Mouse (Mus musculus) CH12.LX (cell line): ENCODE results near the gene Plekhf1. TPM values are rescaled to one million over a fixed set of nuclear protein-coding genes. Genes with fewer than 3 reads are reported as not detected.

Experiments used
- DNase-seq: peaks from one replicate; pipeline ENCODE4 v3.0.0-alpha.2; 2013; ENCODE audit errors: extremely low read depth
- H3K27ac ChIP-seq: 2 replicates; pipeline ENCODE4 v1.5.1; 2012; ENCODE audit warnings: low read depth, mild to moderate bottlenecking, control low read depth, moderate library complexity; ENCODE audit not compliant: insufficient read depth
- H3K27me3 ChIP-seq: replicated peaks from 2 replicates; pipeline ENCODE3; 2012; ENCODE audit warnings: inconsistent platforms
- H3K36me3 ChIP-seq, 2 experiments: replicated peaks in 1 of 2; 2 replicates each; pipeline versions ENCODE3 to v1.6.1; 2012; ENCODE audit warnings: inconsistent platforms in 1 of 2, low read length in 1 of 2, mild to moderate bottlenecking in 1 of 2, mixed read lengths in 1 of 2, moderate library complexity in 1 of 2; ENCODE audit not compliant: control insufficient read depth in 1 of 2, insufficient read depth in 1 of 2
- H3K4me1 ChIP-seq, 2 experiments: 2 replicates each; pipeline ENCODE4 v1.6.1; 2012; ENCODE audit warnings: inconsistent platforms in 1 of 2, moderate library complexity in 1 of 2; ENCODE audit not compliant: insufficient read depth in 2 of 2, control insufficient read depth in 1 of 2
- H3K4me2 ChIP-seq: 2 replicates; pipeline ENCODE4 v1.6.1; 2012; ENCODE audit warnings: low read depth, mild to moderate bottlenecking, control low read depth; ENCODE audit not compliant: poor library complexity, insufficient read depth, severe bottlenecking
- H3K4me3 ChIP-seq, 3 experiments: fragments of 150-350 bp in 1 of 3; sonication (generic) in 1 of 3; replicated peaks in 1 of 3; 2 replicates each; pipeline versions ENCODE3 to v1.5.1; 2011 to 2012; ENCODE audit warnings: low read depth in 2 of 3, low read length in 2 of 3, mild to moderate bottlenecking in 2 of 3, moderate library complexity in 2 of 3, control low read depth in 1 of 3, improper control_type of control experiment in 1 of 3, inconsistent platforms in 1 of 3, mixed read lengths in 1 of 3; ENCODE audit not compliant: poor library complexity in 1 of 3
- H3K79me2 ChIP-seq: replicated peaks from 2 replicates; pipeline ENCODE4 v1.6.1; 2012; ENCODE audit warnings: mild to moderate bottlenecking, moderate library complexity; ENCODE audit not compliant: control insufficient read depth, poor library complexity, insufficient read depth, severe bottlenecking; ENCODE audit errors: extremely low read depth
- H3K9ac ChIP-seq: 2 replicates; pipeline ENCODE4 v1.6.1; 2012; ENCODE audit warnings: low read depth, mild to moderate bottlenecking, control low read depth, moderate library complexity; ENCODE audit not compliant: insufficient read depth
- H3K9me3 ChIP-seq: replicated peaks from 2 replicates; pipeline ENCODE3; 2012; ENCODE audit warnings: low read length, inconsistent platforms, mixed read lengths
- BHLHE40 ChIP-seq: IDR thresholded peaks from 2 replicates; pipeline ENCODE4 v1.6.1; 2011; ENCODE audit warnings: mild to moderate bottlenecking, low read depth, low read length, improper control_type of control experiment
- CHD2 ChIP-seq: IDR thresholded peaks from 2 replicates; pipeline ENCODE4 v1.6.1; 2011; ENCODE audit warnings: low read length, improper control_type of control experiment
- CTCF ChIP-seq, 2 experiments: IDR thresholded peaks in 1 of 2; conservative IDR thresholded peaks in 1 of 2; 2 replicates each; pipeline ENCODE4 v1.5.1; 2011 to 2012; ENCODE audit warnings: low read depth in 2 of 2, low read length in 2 of 2, improper control_type of control experiment in 1 of 2, inconsistent platforms in 1 of 2, mild to moderate bottlenecking in 1 of 2, moderate library complexity in 1 of 2
- E2F4 ChIP-seq: IDR thresholded peaks from 2 replicates; pipeline ENCODE4 v1.6.1; 2011; ENCODE audit warnings: low read depth, low read length, improper control_type of control experiment; ENCODE audit not compliant: insufficient replicate concordance
- ELF1 ChIP-seq: IDR thresholded peaks from 2 replicates; pipeline ENCODE4 v1.6.1; 2014; ENCODE audit warnings: low read depth, mild to moderate bottlenecking, inconsistent platforms, low read length, improper control_type of control experiment
- EP300 ChIP-seq: IDR thresholded peaks from 2 replicates; pipeline ENCODE4 v1.6.1; 2011; ENCODE audit warnings: low read length, improper control_type of control experiment
- ETS1 ChIP-seq: conservative IDR thresholded peaks from 2 replicates; pipeline ENCODE4 v1.6.1; 2012; ENCODE audit warnings: low read depth, mild to moderate bottlenecking, inconsistent platforms, low read length, improper control_type of control experiment, moderate library complexity
- GABPA ChIP-seq: IDR thresholded peaks from 2 replicates; pipeline ENCODE4 v1.6.1; 2012; ENCODE audit warnings: low read depth, low read length, improper control_type of control experiment, inconsistent platforms; ENCODE audit not compliant: insufficient replicate concordance
- HCFC1 ChIP-seq: IDR thresholded peaks from 2 replicates; pipeline ENCODE4 v1.6.1; 2012; ENCODE audit warnings: low read depth, mild to moderate bottlenecking, inconsistent platforms, low read length, improper control_type of control experiment
- IRF4 ChIP-seq: IDR thresholded peaks from 2 replicates; pipeline ENCODE4 v1.6.1; 2014; ENCODE audit warnings: low read depth, mild to moderate bottlenecking, inconsistent platforms, low read length, improper control_type of control experiment
- JUN ChIP-seq: IDR thresholded peaks from 2 replicates; pipeline ENCODE4 v1.6.1; 2011; ENCODE audit warnings: low read depth, mild to moderate bottlenecking, low read length, improper control_type of control experiment, moderate library complexity; ENCODE audit not compliant: insufficient read depth
- JUND ChIP-seq: conservative IDR thresholded peaks from 2 replicates; pipeline ENCODE4 v1.6.1; 2011; ENCODE audit warnings: low read depth, low read length, improper control_type of control experiment
- KAT2A ChIP-seq: IDR thresholded peaks from 2 replicates; pipeline ENCODE4 v1.6.1; 2012; ENCODE audit warnings: low read length, improper control_type of control experiment, inconsistent platforms; ENCODE audit not compliant: insufficient replicate concordance
- MAFK ChIP-seq: IDR thresholded peaks from 2 replicates; pipeline ENCODE4 v1.6.1; 2011; ENCODE audit warnings: low read length, improper control_type of control experiment; ENCODE audit not compliant: insufficient replicate concordance
- MAZ ChIP-seq: IDR thresholded peaks from 2 replicates; pipeline ENCODE4 v1.6.1; 2012; ENCODE audit warnings: low read depth, mild to moderate bottlenecking, inconsistent platforms, low read length, improper control_type of control experiment, moderate library complexity
- MEF2A ChIP-seq: IDR thresholded peaks from 2 replicates; pipeline ENCODE4 v1.6.1; 2014; ENCODE audit warnings: low read depth, mild to moderate bottlenecking, inconsistent platforms, low read length, improper control_type of control experiment, borderline replicate concordance
- MYC ChIP-seq: IDR thresholded peaks from 2 replicates; pipeline ENCODE4 v1.6.1; 2011; ENCODE audit warnings: low read depth, mild to moderate bottlenecking, improper control_type of control experiment, low read length
- NELFE ChIP-seq: IDR thresholded peaks from 2 replicates; pipeline ENCODE4 v1.6.1; 2011; ENCODE audit warnings: low read depth, low read length, improper control_type of control experiment
- PAX5 ChIP-seq: IDR thresholded peaks from 2 replicates; pipeline ENCODE4 v1.6.1; 2012; ENCODE audit warnings: low read length, inconsistent platforms, mixed read lengths
- POLR2A ChIP-seq: IDR thresholded peaks from 2 replicates; pipeline ENCODE4 v1.6.1; 2011; ENCODE audit warnings: low read depth, mild to moderate bottlenecking, improper control_type of control experiment, low read length
- POLR2AphosphoS2 ChIP-seq: IDR thresholded peaks from 2 replicates; pipeline ENCODE4 v1.6.1; 2011; ENCODE audit warnings: low read depth, low read length, improper control_type of control experiment
- RCOR1 ChIP-seq: conservative IDR thresholded peaks from 2 replicates; pipeline ENCODE4 v1.6.1; 2012; ENCODE audit warnings: low read depth, mild to moderate bottlenecking, inconsistent platforms, low read length, improper control_type of control experiment
- TBP ChIP-seq: conservative IDR thresholded peaks from 2 replicates; pipeline ENCODE4 v1.6.1; 2011; ENCODE audit warnings: low read depth, low read length, improper control_type of control experiment
- UBTF ChIP-seq: IDR thresholded peaks from 2 replicates; pipeline ENCODE4 v1.6.1; 2012; ENCODE audit warnings: low read depth, mild to moderate bottlenecking, inconsistent platforms, low read length, improper control_type of control experiment, moderate library complexity
- USF2 ChIP-seq: conservative IDR thresholded peaks from 2 replicates; pipeline ENCODE4 v1.6.1; 2011; ENCODE audit warnings: low read depth, low read length, improper control_type of control experiment
- ZC3H11A ChIP-seq: IDR thresholded peaks from 2 replicates; pipeline ENCODE4 v1.6.1; 2012; ENCODE audit warnings: low read depth, mild to moderate bottlenecking, inconsistent platforms, low read length, improper control_type of control experiment
- ZKSCAN1 ChIP-seq: IDR thresholded peaks from 2 replicates; pipeline ENCODE4 v1.6.1; 2012; ENCODE audit warnings: low read depth, inconsistent platforms, low read length, improper control_type of control experiment, borderline replicate concordance
- ZMIZ1 ChIP-seq: IDR thresholded peaks from 2 replicates; pipeline ENCODE4 v1.6.1; 2012; ENCODE audit warnings: low read depth, mild to moderate bottlenecking, inconsistent platforms, low read length, improper control_type of control experiment
- ZNF384 ChIP-seq: IDR thresholded peaks from 2 replicates; pipeline ENCODE4 v1.6.1; 2012; ENCODE audit warnings: low read depth, low read length, improper control_type of control experiment, inconsistent platforms
- dilution Hi-C: fragments of 300-500 bp; cut with MboI; formaldehyde crosslinking; loops from 2 replicates; pipeline ENCODE4 v1.14.3; 2020; ENCODE audit warnings: low sequenced_read_pairs; ENCODE audit not compliant: extremely low pct_unique_long_range_greater_than_20kb, extremely low pct_ligation_motif_present
- in situ Hi-C: fragments of 300-500 bp; cut with MboI; formaldehyde crosslinking; loops from 3 replicates; pipeline ENCODE4 v1.14.3; 2019; ENCODE audit warnings: low sequenced_read_pairs, low pct_ligation_motif_present, low pct_unique_long_range_greater_than_20kb, mixed read lengths
- polyA plus RNA-seq: library from polyadenylated mRNA; unstranded; fragments of >175 nt; gene quantifications from 2 replicates; pipeline ENCODE4 v1.2.1, GENCODE M21; 2012; ENCODE audit warnings: low read depth; ENCODE audit not compliant: insufficient read length
- total RNA-seq, 2 experiments: library from RNA; depleted of rRNA; stranded (reverse); fragments of 300-350 nt in 1 of 2; fragments of >200 nt in 1 of 2; gene quantifications; 2 replicates each; pipeline ENCODE4 v1.2.3; 2012 to 2014

Gene Plekhf1
- total and polyA plus RNA-seq, 3 experiments: 0.16 to 0.72 TPM; not detected in 1

- dilution Hi-C loops (no loop called here), in situ Hi-C loops (no loop called here)
- Histone ChIP-seq H3K9me3 (no peaks in the 10 kb centered on the region), H3K79me2 (no peaks in the 10 kb centered on the region), H3K4me1 (no peaks in the 10 kb centered on the region), H3K9ac (no peak overlapping the region), H3K27ac (no peak overlapping the region), H3K4me2 (no peak overlapping the region), H3K27me3 (peaks cover 9% of the 10 kb centered on the region), H3K36me3 (no peaks in the 10 kb centered on the region), H3K4me3 (no peak overlapping the region)
- TF ChIP-seq BHLHE40 (no peak), ZC3H11A (no peak), IRF4 (no peak), JUND (no peak), MEF2A (no peak), GABPA (no peak), PAX5 (no peak), ZKSCAN1 (no peak), USF2 (no peak), TBP (no peak), MAZ (no peak), EP300 (no peak), HCFC1 (no peak), POLR2A (no peak), MYC (no peak), MAFK (no peak), UBTF (no peak), CHD2 (no peak), NELFE (no peak), ZNF384 (no peak)
- DNase-seq: no peak
These were observed 23.8 kb upstream of the Plekhf1 start for GRCm38 (mm10) chr7:38251494-38252216.

- in situ Hi-C loops: no loop called here
- Histone ChIP-seq H3K9me3 (no peaks in the 10 kb centered on the region), H3K9ac (no peak overlapping the region), H3K79me2 (no peaks in the 10 kb centered on the region), H3K36me3 (no peaks in the 10 kb centered on the region), H3K4me3 (no peak overlapping the region), H3K27ac (no peak overlapping the region), H3K27me3 (peaks cover 45% of the 10 kb centered on the region), H3K4me1 (no peaks in the 10 kb centered on the region), H3K4me2 (no peak overlapping the region)
- no peak for DNase-seq
- dilution Hi-C loops: no loop called here
- no peak for TF ChIP-seq MEF2A
- no peak for TF ChIP-seq E2F4
- no peak for TF ChIP-seq MYC
- TF ChIP-seq USF2: no peak
- TF ChIP-seq CTCF (conservative IDR thresholded peaks at IDR 0.05 in 1 of 2, IDR thresholded peaks at IDR 0.05 in 1 of 2; ENCODE audit: low read depth in 2 of 2, low read length in 2 of 2): no peak
- no peak for TF ChIP-seq TBP
- no peak for TF ChIP-seq MAZ
- no peak for TF ChIP-seq RCOR1
- TF ChIP-seq JUND: no peak
- no peak for TF ChIP-seq ETS1
- no peak for TF ChIP-seq EP300
- no peak for TF ChIP-seq BHLHE40
- TF ChIP-seq POLR2AphosphoS2: no peak
- TF ChIP-seq KAT2A: no peak
- no peak for TF ChIP-seq ZMIZ1
- TF ChIP-seq ELF1: no peak
- TF ChIP-seq JUN: no peak
- no peak for TF ChIP-seq UBTF
- TF ChIP-seq IRF4: no peak
These were observed 14.6 kb upstream of the Plekhf1 start for GRCm38 (mm10) chr7:38242417-38242816.
